Mouse (Mus musculus): ENCODE data around the gene Gnb1. TPM values are rescaled to one million over a fixed set of nuclear protein-coding genes. Genes with fewer than 3 reads are reported as not detected.

Gnb1 gene
- polyA plus RNA-seq, 1 experiment from 2014 or later, result 376 TPM

GRCm38 (mm10) chr4:155490456-155490855 lies 705 bp upstream of the Gnb1 start:
- Histone ChIP-seq H3K4me1 (replicated peaks; ENCODE audit: insufficient read depth, low read length) (peaks cover 30% of the 10 kb centered on the region), H3K36me3 (ENCODE audit: insufficient read depth, low read length) (no peaks in the 10 kb centered on the region), H3K4me3 (replicated peaks; ENCODE audit: low read depth, low read length) (peak overlapping the region; percentile 100), H3K4me2 (ENCODE audit: low read length) (peak overlapping the region; percentile 81), H3K27ac (peak overlapping the region; percentile 95), H3K9ac (ENCODE audit: low read depth, low read length) (peak overlapping the region; percentile 100), H3K27me3 (ENCODE audit: insufficient read depth, low read length) (no peaks in the 10 kb centered on the region), H3K9me3 (replicated peaks; ENCODE audit: low read length) (no peaks in the 10 kb centered on the region)
- WGBS, result 26% methylated on average over 5 of the region's 5 CpGs
- no peak for TF ChIP-seq CTCF (IDR thresholded peaks at IDR 0.05; ENCODE audit: low read depth)
- ATAC-seq (replicated peaks; ENCODE audit: low FRiP score, low read depth), result no peak
- DNase-seq (ENCODE audit: low spot score), result no peak

GRCm38 (mm10) chr4:155491529-155492130 lies 469 bp downstream of the Gnb1 start:
- WGBS, result under 1% methylated on average over 39 of the region's 54 CpGs
- peak overlapping the region; percentile 95 for H3K27ac ChIP-seq
- peak overlapping the region; percentile 100 for H3K9ac ChIP-seq (ENCODE audit: low read depth, low read length)
- peak overlapping the region; percentile 100 for H3K4me3 ChIP-seq (replicated peaks; ENCODE audit: low read depth, low read length)
- H3K4me2 ChIP-seq (ENCODE audit: low read length), result peak overlapping the region; percentile 81
- no peaks in the 10 kb centered on the region for H3K9me3 ChIP-seq (replicated peaks; ENCODE audit: low read length)
- ATAC-seq (replicated peaks; ENCODE audit: low FRiP score, low read depth), result peak; percentile 54
- H3K4me1 ChIP-seq (replicated peaks; ENCODE audit: insufficient read depth, low read length), result peaks cover 30% of the 10 kb centered on the region
- TF ChIP-seq CTCF (IDR thresholded peaks at IDR 0.05; ENCODE audit: low read depth), result no peak
- DNase-seq (ENCODE audit: low spot score), result no peak
- H3K36me3 ChIP-seq (ENCODE audit: insufficient read depth, low read length), result no peaks in the 10 kb centered on the region
- H3K27me3 ChIP-seq (ENCODE audit: insufficient read depth, low read length), result no peaks in the 10 kb centered on the region

DNA sequence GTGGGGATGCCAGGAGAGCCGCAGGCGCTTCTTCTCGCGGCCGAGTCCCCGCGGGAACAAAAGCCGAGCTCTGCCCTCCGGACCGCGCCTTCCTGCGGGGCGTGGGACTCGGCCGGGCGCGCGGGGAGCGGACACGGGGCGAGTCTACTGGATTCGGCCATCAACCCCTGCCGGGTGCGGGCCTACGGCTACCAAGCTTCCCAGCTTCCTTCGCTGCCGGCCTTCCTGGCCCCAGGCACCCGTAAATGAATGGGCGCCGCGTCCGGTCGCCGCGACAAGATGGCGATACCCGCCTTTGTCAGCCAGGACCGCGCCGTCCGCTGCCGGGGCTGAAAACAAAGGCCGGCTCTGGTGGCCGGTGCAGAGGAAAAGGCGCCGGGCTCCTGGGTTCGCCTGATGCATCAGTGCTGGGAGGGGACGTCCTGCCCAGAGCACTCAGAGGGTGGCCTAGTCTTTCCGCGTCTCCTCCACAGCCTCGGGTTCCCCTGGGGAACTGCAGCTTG lies 1.0 kb downstream of the Gnb1 start:
- Histone ChIP-seq H3K27ac (peak overlapping the region; percentile 95), H3K4me3 (replicated peaks; ENCODE audit: low read depth, low read length) (peak overlapping the region; percentile 100), H3K36me3 (ENCODE audit: insufficient read depth, low read length) (no peaks in the 10 kb centered on the region), H3K27me3 (ENCODE audit: insufficient read depth, low read length) (no peaks in the 10 kb centered on the region), H3K4me2 (ENCODE audit: low read length) (peak overlapping the region; percentile 81), H3K9me3 (replicated peaks; ENCODE audit: low read length) (no peaks in the 10 kb centered on the region), H3K9ac (ENCODE audit: low read depth, low read length) (peak overlapping the region; percentile 100), H3K4me1 (replicated peaks; ENCODE audit: insufficient read depth, low read length) (peaks cover 30% of the 10 kb centered on the region)
- TF ChIP-seq CTCF (IDR thresholded peaks at IDR 0.05; ENCODE audit: low read depth), result no peak
- DNase-seq (ENCODE audit: low spot score), result peak; percentile 76
- ATAC-seq (replicated peaks; ENCODE audit: low FRiP score, low read depth), result no peak
- WGBS, result under 1% methylated on average over 51 of the region's 51 CpGs

DNA sequence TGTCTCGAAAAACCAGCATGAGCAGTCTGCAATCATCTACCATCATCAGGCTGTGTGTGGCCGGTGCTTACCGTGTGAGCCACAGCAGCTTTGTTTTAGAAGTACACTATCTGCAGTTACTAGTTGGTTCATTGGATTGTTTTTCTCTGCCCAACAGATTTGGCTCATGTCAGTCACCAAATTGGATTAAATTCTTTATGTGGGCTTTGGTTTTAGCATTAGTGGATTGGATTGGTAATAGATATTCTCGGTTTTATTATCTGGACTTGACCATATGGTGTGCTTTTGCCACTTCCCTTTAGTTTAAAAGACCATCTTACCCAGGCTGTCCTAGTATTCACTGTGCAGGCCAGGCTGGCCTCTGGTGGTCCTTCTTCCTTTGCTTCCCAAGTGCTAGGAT lies 3.7 kb downstream of the Gnb1 start:
- no peak for DNase-seq (ENCODE audit: low spot score)
- 57% methylated on average over 4 of the region's 4 CpGs for WGBS
- Histone ChIP-seq H3K36me3 (ENCODE audit: insufficient read depth, low read length) (no peaks in the 10 kb centered on the region), H3K4me2 (ENCODE audit: low read length) (peak overlapping the region; percentile 15; the same call in 1 of the 2 replicates), H3K9me3 (replicated peaks; ENCODE audit: low read length) (no peaks in the 10 kb centered on the region), H3K27ac (no peak overlapping the region), H3K4me3 (replicated peaks; ENCODE audit: low read depth, low read length) (no peak overlapping the region), H3K4me1 (replicated peaks; ENCODE audit: insufficient read depth, low read length) (peaks cover 20% of the 10 kb centered on the region), H3K27me3 (ENCODE audit: insufficient read depth, low read length) (no peaks in the 10 kb centered on the region), H3K9ac (ENCODE audit: low read depth, low read length) (no peak overlapping the region)
- no peak for ATAC-seq (replicated peaks; ENCODE audit: low FRiP score, low read depth)
- TF ChIP-seq CTCF (IDR thresholded peaks at IDR 0.05; ENCODE audit: low read depth), result no peak

GRCm38 (mm10) chr4:155497963-155498362 lies 6.8 kb downstream of the Gnb1 start:
- H3K4me2 ChIP-seq (ENCODE audit: low read length), result no peak overlapping the region
- no peaks in the 10 kb centered on the region for H3K27me3 ChIP-seq (ENCODE audit: insufficient read depth, low read length)
- H3K9me3 ChIP-seq (replicated peaks; ENCODE audit: low read length), result no peaks in the 10 kb centered on the region
- H3K4me3 ChIP-seq (replicated peaks; ENCODE audit: low read depth, low read length), result no peak overlapping the region
- DNase-seq (ENCODE audit: low spot score) (no peak), ATAC-seq (replicated peaks; ENCODE audit: low FRiP score, low read depth) (no peak)
- H3K36me3 ChIP-seq (ENCODE audit: insufficient read depth, low read length), result no peaks in the 10 kb centered on the region
- 67% methylated on average over 3 of the region's 3 CpGs for whole genome bisulfite sequencing
- TF ChIP-seq CTCF (IDR thresholded peaks at IDR 0.05; ENCODE audit: low read depth), result no peak
- no peak overlapping the region for H3K27ac ChIP-seq
- no peak overlapping the region for H3K9ac ChIP-seq (ENCODE audit: low read depth, low read length)
- H3K4me1 ChIP-seq (replicated peaks; ENCODE audit: insufficient read depth, low read length), result peaks cover 12% of the 10 kb centered on the region

GRCm38 (mm10) chr4:155501126-155501525 lies 10.0 kb downstream of the Gnb1 start:
- 73% methylated on average over 2 of the region's 2 CpGs for WGBS
- DNase-seq (ENCODE audit: low spot score), result no peak
- no peak for TF ChIP-seq CTCF (IDR thresholded peaks at IDR 0.05; ENCODE audit: low read depth)

More at GRCm38 (mm10) chr4:155501126-155501525, 10.0 kb downstream of the Gnb1 start:
- Histone ChIP-seq H3K36me3 (ENCODE audit: insufficient read depth, low read length) (no peaks in the 10 kb centered on the region), H3K9ac (ENCODE audit: low read depth, low read length) (no peak overlapping the region), H3K27ac (no peak overlapping the region), H3K9me3 (replicated peaks; ENCODE audit: low read length) (no peaks in the 10 kb centered on the region), H3K27me3 (ENCODE audit: insufficient read depth, low read length) (no peaks in the 10 kb centered on the region), H3K4me1 (replicated peaks; ENCODE audit: insufficient read depth, low read length) (0 out of 2 replicates have a peak, but pooled peaks cover 9% of the 10 kb centered on the region), H3K4me3 (replicated peaks; ENCODE audit: low read depth, low read length) (no peak overlapping the region), H3K4me2 (ENCODE audit: low read length) (no peak overlapping the region)
- no peak for ATAC-seq (replicated peaks; ENCODE audit: low FRiP score, low read depth)

Data from kidney, postnatal 0 days (tissue).